Mouse (Mus musculus): ENCODE measurements at regions not wholly inside any gene's neighbourhood (a gene's known extent, or its start where the extent isn't known, plus 50 kb on each side); places are given as distances from the start of the nearest gene placed in this dataset.
A peak's percentile ranks its signal among the peaks of the same experiment; 100 is the strongest.

GRCm38 (mm10) chr14:58511571-58511985 lies 441.2 kb downstream of the Fgf9 start:
- H3K4me2 ChIP-seq (replicated peaks): no peak overlapping the region
- no peak overlapping the region for H3K9ac ChIP-seq
- H3K27me3 ChIP-seq: no peaks in the 10 kb centered on the region
- no peak overlapping the region for H3K4me3 ChIP-seq (replicated peaks)
- no peaks in the 10 kb centered on the region for H3K9me3 ChIP-seq (replicated peaks)
- WGBS: 57% methylated on average over 4 of the region's 4 CpGs
- H3K36me3 ChIP-seq: no peaks in the 10 kb centered on the region
- no peak overlapping the region for H3K27ac ChIP-seq (replicated peaks)
- H3K4me1 ChIP-seq: 0 out of 2 replicates have a peak, but pooled peaks cover 5% of the 10 kb centered on the region
- no peak for ATAC-seq (ENCODE audit: insufficient number of reproducible peaks, low FRiP score, low TSS enrichment, low read depth)

DNA sequence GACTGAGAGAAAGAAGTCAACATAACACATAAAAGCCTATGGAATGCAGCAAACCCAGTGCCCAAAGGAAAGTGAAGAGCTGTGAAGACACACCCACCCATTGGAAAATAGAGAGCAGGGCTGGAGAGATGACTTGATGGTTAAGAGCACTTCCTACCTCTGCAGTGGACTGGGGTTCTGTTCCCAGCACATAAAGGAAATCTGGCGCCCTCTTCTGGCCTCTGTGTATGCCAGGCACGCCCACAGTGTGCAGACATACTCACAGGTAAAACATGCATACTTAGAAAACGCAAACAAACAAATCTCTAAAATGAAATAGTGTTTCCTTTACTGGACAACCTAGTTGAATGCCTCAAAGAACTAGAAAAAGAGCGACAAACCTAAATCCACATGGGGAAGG lies 440.4 kb downstream of the Fgf9 start:
- no peak for ATAC-seq (ENCODE audit: insufficient number of reproducible peaks, low FRiP score, low TSS enrichment, low read depth)

GRCm38 (mm10) chr14:58509106-58509505 lies 438.8 kb downstream of the Fgf9 start:
- Histone ChIP-seq H3K9me3 (replicated peaks) (no peaks in the 10 kb centered on the region), H3K4me3 (replicated peaks) (no peak overlapping the region), H3K36me3 (no peaks in the 10 kb centered on the region), H3K4me1 (0 out of 2 replicates have a peak, but pooled peaks cover 5% of the 10 kb centered on the region), H3K27me3 (no peaks in the 10 kb centered on the region), H3K9ac (no peak overlapping the region), H3K27ac (replicated peaks) (no peak overlapping the region), H3K4me2 (replicated peaks) (no peak overlapping the region)
- 72% methylated on average over 4 of the region's 4 CpGs for whole genome bisulfite sequencing
- no peak for ATAC-seq (ENCODE audit: insufficient number of reproducible peaks, low FRiP score, low TSS enrichment, low read depth)

More for the DNA sequence above, 440.4 kb downstream of the Fgf9 start:
- Histone ChIP-seq H3K36me3 (no peaks in the 10 kb centered on the region), H3K4me3 (replicated peaks) (no peak overlapping the region), H3K9me3 (replicated peaks) (no peaks in the 10 kb centered on the region), H3K4me2 (replicated peaks) (no peak overlapping the region), H3K27ac (replicated peaks) (no peak overlapping the region), H3K9ac (no peak overlapping the region), H3K27me3 (no peaks in the 10 kb centered on the region), H3K4me1 (0 out of 2 replicates have a peak, but pooled peaks cover 5% of the 10 kb centered on the region)
- 83% methylated on average over 4 of the region's 4 CpGs for WGBS

DNA sequence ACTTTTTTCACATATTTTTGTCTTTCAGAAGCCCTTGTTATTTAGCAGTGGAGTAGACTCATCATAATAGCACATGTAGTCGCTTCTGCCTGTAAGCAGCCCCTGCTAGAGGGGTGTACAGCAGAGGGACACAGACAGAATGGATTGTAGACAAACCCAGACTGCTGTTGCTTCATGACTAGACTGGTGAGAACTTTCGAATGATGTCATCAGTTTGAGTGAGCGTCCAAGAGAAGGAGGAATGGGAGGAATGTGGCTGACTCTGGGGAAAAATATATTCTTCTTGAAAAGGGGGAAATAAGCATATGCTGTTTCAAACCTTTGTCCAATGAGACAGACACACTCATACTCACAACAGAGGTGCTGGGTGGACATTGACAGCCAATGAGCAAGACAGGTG lies 436.1 kb downstream of the Fgf9 start:
- Histone ChIP-seq H3K9me3 (replicated peaks) (no peaks in the 10 kb centered on the region), H3K36me3 (no peaks in the 10 kb centered on the region), H3K4me3 (replicated peaks) (no peak overlapping the region), H3K4me2 (replicated peaks) (no peak overlapping the region), H3K27ac (replicated peaks) (no peak overlapping the region), H3K9ac (no peak overlapping the region), H3K4me1 (no peaks in the 10 kb centered on the region), H3K27me3 (no peaks in the 10 kb centered on the region)
- 56% methylated on average over 3 of the region's 3 CpGs for WGBS
- ATAC-seq (ENCODE audit: insufficient number of reproducible peaks, low FRiP score, low TSS enrichment, low read depth): no peak

DNA sequence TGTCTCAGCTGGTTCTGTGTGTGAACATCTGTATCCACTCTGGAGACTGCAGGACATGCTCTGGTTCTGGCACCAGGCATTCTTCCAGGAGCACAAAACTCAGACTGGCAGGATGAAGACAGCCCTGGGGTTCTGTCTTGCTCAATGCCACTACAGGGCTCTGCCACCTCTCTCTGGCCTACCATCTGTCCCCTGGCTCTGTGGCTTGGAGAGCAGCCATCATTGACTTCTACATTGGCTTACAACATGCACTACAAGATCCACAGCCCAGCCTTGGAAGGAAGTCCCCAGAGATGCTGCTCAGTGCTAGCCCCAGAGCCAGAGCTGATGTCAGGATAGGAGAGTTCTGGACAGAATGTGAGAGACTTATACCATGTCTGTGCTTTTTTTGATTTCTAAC lies 435.5 kb downstream of the Fgf9 start:
- ATAC-seq (ENCODE audit: insufficient number of reproducible peaks, low FRiP score, low TSS enrichment, low read depth): no peak
- Histone ChIP-seq H3K4me3 (replicated peaks) (no peak overlapping the region), H3K9me3 (replicated peaks) (no peaks in the 10 kb centered on the region), H3K4me2 (replicated peaks) (no peak overlapping the region), H3K9ac (no peak overlapping the region), H3K4me1 (no peaks in the 10 kb centered on the region), H3K27me3 (no peaks in the 10 kb centered on the region), H3K36me3 (no peaks in the 10 kb centered on the region), H3K27ac (replicated peaks) (no peak overlapping the region)

DNA sequence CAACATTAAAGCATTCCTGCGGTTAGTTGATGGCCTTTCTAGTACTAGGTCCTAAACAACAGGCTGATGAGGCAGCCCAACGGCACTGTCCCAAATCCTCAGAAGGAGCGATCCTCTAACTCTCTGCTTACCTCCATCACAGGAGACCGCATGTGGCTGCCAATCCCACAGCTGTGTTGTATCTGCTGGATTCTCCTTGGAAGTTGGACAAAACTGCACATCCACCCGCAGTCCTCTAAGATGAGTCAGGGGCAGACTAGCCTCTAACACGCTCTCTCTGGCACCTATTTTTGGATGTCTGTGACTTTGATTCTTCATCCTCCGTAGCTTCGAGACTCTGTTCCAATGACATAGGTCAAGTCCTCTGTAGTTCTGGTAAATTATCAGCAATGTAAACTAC lies 432.5 kb downstream of the Fgf9 start:
- no peak overlapping the region for H3K4me2 ChIP-seq (replicated peaks)
- H3K4me3 ChIP-seq (replicated peaks): no peak overlapping the region
- no peaks in the 10 kb centered on the region for H3K36me3 ChIP-seq
- H3K27ac ChIP-seq (replicated peaks): no peak overlapping the region
- H3K9me3 ChIP-seq (replicated peaks): no peaks in the 10 kb centered on the region
- 72% methylated on average over 8 of the region's 8 CpGs for WGBS
- H3K4me1 ChIP-seq: peaks cover 10% of the 10 kb centered on the region
- H3K9ac ChIP-seq: no peak overlapping the region
- H3K27me3 ChIP-seq: no peaks in the 10 kb centered on the region
- no peak for ATAC-seq (ENCODE audit: insufficient number of reproducible peaks, low FRiP score, low TSS enrichment, low read depth)

DNA sequence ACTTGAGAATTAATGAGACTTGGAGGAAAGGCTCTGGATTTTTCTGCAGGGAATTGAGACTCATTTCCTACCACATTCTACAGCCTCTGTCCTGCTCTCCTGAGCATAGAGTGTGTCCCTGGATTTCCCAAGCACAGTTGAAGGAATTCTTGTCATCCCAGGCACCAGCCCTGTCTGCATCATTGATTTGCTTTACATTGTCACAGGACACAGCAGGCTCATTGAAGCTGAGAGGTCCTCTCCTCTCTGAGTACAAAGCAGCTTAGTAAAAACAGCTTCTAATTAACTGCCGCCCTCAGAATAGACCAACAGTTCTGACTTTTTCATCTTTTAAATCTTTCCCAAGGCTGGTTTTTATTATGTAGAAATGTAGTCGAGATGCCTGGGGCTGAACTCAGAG lies 429.7 kb downstream of the Fgf9 start:
- Histone ChIP-seq H3K36me3 (no peaks in the 10 kb centered on the region), H3K9me3 (replicated peaks) (no peaks in the 10 kb centered on the region), H3K27ac (replicated peaks) (peak overlapping the region; percentile 39; the same call in 1 of the 2 replicates), H3K4me3 (replicated peaks) (no peak overlapping the region), H3K27me3 (no peaks in the 10 kb centered on the region), H3K4me1 (peaks cover 10% of the 10 kb centered on the region), H3K9ac (no peak overlapping the region), H3K4me2 (replicated peaks) (no peak overlapping the region)
- no peak for ATAC-seq (ENCODE audit: insufficient number of reproducible peaks, low FRiP score, low TSS enrichment, low read depth)
- 10% methylated on average over 2 of the region's 2 CpGs for WGBS

DNA sequence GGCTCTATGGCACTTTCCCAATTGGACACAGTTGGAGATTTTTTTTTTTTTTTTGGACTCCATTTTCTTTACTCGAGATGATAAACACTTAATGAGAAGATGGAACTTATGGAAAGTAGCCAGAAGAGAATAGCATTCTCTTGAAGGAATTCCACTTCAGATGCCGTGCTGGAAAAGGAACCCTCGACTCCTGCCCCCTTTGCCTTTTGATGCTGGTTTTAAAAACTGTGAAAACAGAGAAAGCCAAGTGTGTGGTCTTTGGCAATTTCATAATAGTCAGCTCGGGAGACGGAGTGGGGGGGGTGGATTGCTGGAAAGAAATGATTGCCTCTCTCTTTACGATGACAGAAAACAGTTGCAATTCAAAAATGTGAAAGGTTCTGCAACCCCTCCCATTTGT lies 429.2 kb downstream of the Fgf9 start:
- Histone ChIP-seq H3K4me3 (replicated peaks) (no peak overlapping the region), H3K9ac (no peak overlapping the region), H3K27me3 (no peaks in the 10 kb centered on the region), H3K27ac (replicated peaks) (0 out of 2 replicates have a peak overlapping the region, but pooled peaks have one; percentile 39), H3K9me3 (replicated peaks) (no peaks in the 10 kb centered on the region), H3K4me1 (peaks cover 10% of the 10 kb centered on the region), H3K36me3 (no peaks in the 10 kb centered on the region), H3K4me2 (replicated peaks) (no peak overlapping the region)
- no peak for ATAC-seq (ENCODE audit: insufficient number of reproducible peaks, low FRiP score, low TSS enrichment, low read depth)
- WGBS: 10% methylated on average over 6 of the region's 6 CpGs

DNA sequence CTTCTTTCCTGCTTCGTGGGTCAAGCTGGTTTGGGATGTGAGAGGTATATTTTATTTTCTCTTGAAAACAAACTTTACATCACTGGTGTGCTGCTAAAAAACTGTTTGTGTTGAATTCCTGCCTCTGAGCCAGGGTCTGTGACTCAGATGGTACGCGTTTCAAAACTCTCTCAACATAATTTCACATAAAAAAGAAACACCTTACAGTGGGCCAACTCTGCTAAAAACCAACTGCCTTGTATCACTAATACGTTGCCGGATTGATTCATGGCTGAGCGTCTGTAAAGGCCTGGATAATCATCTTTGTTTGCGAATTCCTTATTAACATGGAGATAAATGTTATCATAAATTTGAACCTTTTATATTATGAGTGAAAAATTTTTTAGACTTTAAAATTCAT lies 428.7 kb downstream of the Fgf9 start:
- no peak overlapping the region for H3K27ac ChIP-seq (replicated peaks)
- no peak overlapping the region for H3K9ac ChIP-seq
- no peak overlapping the region for H3K4me2 ChIP-seq (replicated peaks)
- no peaks in the 10 kb centered on the region for H3K9me3 ChIP-seq (replicated peaks)
- WGBS: 72% methylated on average over 7 of the region's 7 CpGs
- H3K4me1 ChIP-seq: peaks cover 10% of the 10 kb centered on the region
- no peaks in the 10 kb centered on the region for H3K36me3 ChIP-seq
- H3K4me3 ChIP-seq (replicated peaks): no peak overlapping the region
- H3K27me3 ChIP-seq: no peaks in the 10 kb centered on the region
- ATAC-seq (ENCODE audit: insufficient number of reproducible peaks, low FRiP score, low TSS enrichment, low read depth): no peak

- WGBS: 89% methylated on average over 3 of the region's 3 CpGs
- Histone ChIP-seq H3K27me3 (no peaks in the 10 kb centered on the region), H3K4me3 (replicated peaks) (no peak overlapping the region), H3K9me3 (replicated peaks) (no peaks in the 10 kb centered on the region), H3K36me3 (no peaks in the 10 kb centered on the region), H3K9ac (no peak overlapping the region), H3K4me2 (replicated peaks) (no peak overlapping the region), H3K27ac (replicated peaks) (no peak overlapping the region), H3K4me1 (peaks cover 10% of the 10 kb centered on the region)
- no peak for ATAC-seq (ENCODE audit: insufficient number of reproducible peaks, low FRiP score, low TSS enrichment, low read depth)
These were observed 426.6 kb downstream of the Fgf9 start for GRCm38 (mm10) chr14:58496902-58497301.

DNA sequence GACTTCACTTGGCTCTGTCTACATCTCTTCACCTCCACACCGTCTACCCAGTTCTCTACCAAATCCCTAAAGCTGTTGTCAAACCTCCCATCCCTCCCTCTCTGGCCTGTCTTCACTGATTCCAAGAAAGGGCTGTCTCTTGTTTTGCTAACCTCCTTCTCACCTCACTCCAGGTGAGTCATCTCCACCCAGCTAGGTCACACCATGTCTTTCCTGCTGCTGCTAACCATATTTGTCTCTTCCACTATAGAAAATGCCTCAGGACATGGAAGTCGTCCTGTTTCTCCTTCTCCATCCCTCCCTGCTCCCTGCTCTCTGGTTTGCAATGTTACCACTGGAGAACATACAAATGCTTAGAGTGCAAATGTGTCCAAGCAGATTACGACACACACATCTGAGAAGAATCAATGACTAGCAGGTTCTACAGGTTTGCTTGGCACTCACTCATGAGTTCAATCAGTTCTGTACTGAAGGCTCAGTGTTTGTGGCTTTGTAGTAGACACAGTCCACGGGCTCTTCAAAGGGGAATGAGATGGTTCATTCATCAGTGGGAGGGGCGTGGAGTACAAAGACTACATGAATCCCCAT lies 424.1 kb downstream of the Fgf9 start:
- Histone ChIP-seq H3K27me3 (no peaks in the 10 kb centered on the region), H3K36me3 (no peaks in the 10 kb centered on the region), H3K9me3 (replicated peaks) (no peaks in the 10 kb centered on the region), H3K4me2 (replicated peaks) (no peak overlapping the region), H3K4me3 (replicated peaks) (no peak overlapping the region), H3K9ac (no peak overlapping the region), H3K27ac (replicated peaks) (no peak overlapping the region), H3K4me1 (peaks cover under 1% of the 10 kb centered on the region; the same call in 1 of the 2 replicates)
- ATAC-seq (ENCODE audit: insufficient number of reproducible peaks, low FRiP score, low TSS enrichment, low read depth): no peak
- WGBS: 58% methylated on average over 5 of the region's 5 CpGs

- Histone ChIP-seq H3K4me3 (replicated peaks) (no peak overlapping the region), H3K27ac (replicated peaks) (no peak overlapping the region), H3K4me2 (replicated peaks) (no peak overlapping the region), H3K9me3 (replicated peaks) (no peaks in the 10 kb centered on the region), H3K9ac (no peak overlapping the region), H3K4me1 (no peaks in the 10 kb centered on the region), H3K36me3 (no peaks in the 10 kb centered on the region), H3K27me3 (no peaks in the 10 kb centered on the region)
- no peak for ATAC-seq (ENCODE audit: insufficient number of reproducible peaks, low FRiP score, low TSS enrichment, low read depth)
- WGBS: 77% methylated on average over 2 of the region's 2 CpGs
These were observed 421.8 kb downstream of the Fgf9 start for GRCm38 (mm10) chr14:58492118-58492517.
